ENCODE assay signal across 10 mouse cellular contexts in genomic region chr16:91226038-91226882, GRCm38 (mm10). TPM values are rescaled to one million over a fixed set of nuclear protein-coding genes. Genes with fewer than 3 reads are reported as not detected.
DNase-seq lines count a peak whose midpoint lies in the region; ATAC-seq and TF ChIP-seq lines count a peak whose summit lies in the region.
"Had no signal": no experiment of that assay in that cellular context is flagged by ENCODE, and none has a peak within 500 bp of the region (broad histone marks: within the 10 kb centered on the region; RNA-seq: fewer than 3 reads in every experiment).

No protein-coding gene starts in this region.

- H3K9ac ChIP-seq in intestine, embryonic 14.5 days (ENCODE audit: low read length), result no peak overlapping the region
- no peak overlapping the region for H3K9ac ChIP-seq in intestine, postnatal 0 days (ENCODE audit: low read depth, low read length)
- peak overlapping the region; percentile 40 for H3K9ac ChIP-seq in forebrain, postnatal 0 days
- peak overlapping the region; percentile 20; the same call in 1 of the 2 replicates for H3K9ac ChIP-seq in midbrain, embryonic 14.5 days (replicated peaks; ENCODE audit: low read length)

- 1% methylated on average over 60 of the region's 60 CpGs for WGBS in intestine, embryonic 14.5 days
- under 1% methylated on average over 60 of the region's 60 CpGs for WGBS in intestine, postnatal 0 days
- 2% methylated on average over 60 of the region's 60 CpGs for WGBS in forebrain, postnatal 0 days
- under 1% methylated on average over 60 of the region's 60 CpGs for WGBS in midbrain, embryonic 14.5 days

- no peak for TF ChIP-seq CTCF in intestine, postnatal 0 days (IDR thresholded peaks at IDR 0.05; ENCODE audit: low read depth)
- no peak for TF ChIP-seq CTCF in forebrain, postnatal 0 days (IDR thresholded peaks at IDR 0.05; ENCODE audit: low read depth)

- peaks cover 100% of the 10 kb centered on the region for H3K27me3 ChIP-seq in intestine, embryonic 14.5 days (replicated peaks; ENCODE audit: control insufficient read depth, insufficient read depth, low read length)
- peaks cover 99% of the 10 kb centered on the region for H3K27me3 ChIP-seq in intestine, postnatal 0 days (replicated peaks; ENCODE audit: control insufficient read depth, insufficient read depth, low read length)
- H3K27me3 ChIP-seq in forebrain, postnatal 0 days (ENCODE audit: insufficient read depth, low read length), result peaks cover 52% of the 10 kb centered on the region
- H3K27me3 ChIP-seq in midbrain, embryonic 14.5 days (ENCODE audit: control insufficient read depth, insufficient read depth, low read length), result peaks cover 98% of the 10 kb centered on the region

- ATAC-seq in intestine, embryonic 14.5 days (replicated peaks; ENCODE audit: low FRiP score, low TSS enrichment, low read depth), result no peak
- ATAC-seq in intestine, postnatal 0 days, result no peak
- ATAC-seq in forebrain, postnatal 0 days, result no peak
- ATAC-seq in midbrain, embryonic 14.5 days (ENCODE audit: low FRiP score, low TSS enrichment), result no peak
- no peak for ATAC-seq in megakaryocyte-erythroid progenitor cell, adult 5-6 weeks (replicated peaks; ENCODE audit: low FRiP score, low TSS enrichment, poor library complexity, severe bottlenecking)

- DNase-seq in intestine, embryonic 14.5 days (ENCODE audit: low spot score), result peak; percentile 72
- peak; percentile 62 for DNase-seq in ZHBTc4 (ENCODE audit: low read depth, low spot score)
- DNase-seq in forebrain, postnatal 0 days, result peak; percentile 38
- DNase-seq in midbrain, embryonic 14.5 days, result peak; percentile 59
- no peak for DNase-seq in ovary, postnatal 10 days (ENCODE audit: low spot score)
- DNase-seq in frontal cortex, postnatal 14 days (ENCODE audit: low spot score in 2 of 2), result no peak
- DNase-seq: gastrocnemius, postnatal 25 days; left cerebral cortex, postnatal 4 days had no signal

- H3K4me2 ChIP-seq in intestine, embryonic 14.5 days (ENCODE audit: low read length), result 0 out of 2 replicates have a peak overlapping the region, but pooled peaks have one; percentile 6
- H3K4me2 ChIP-seq in intestine, postnatal 0 days (replicated peaks; ENCODE audit: low read depth), result no peak overlapping the region
- peak overlapping the region; percentile 49 for H3K4me2 ChIP-seq in forebrain, postnatal 0 days (ENCODE audit: low read depth)
- peak overlapping the region; percentile 49 for H3K4me2 ChIP-seq in midbrain, embryonic 14.5 days (ENCODE audit: low read length)

- H3K27ac ChIP-seq in intestine, embryonic 14.5 days (ENCODE audit: low read depth), result no peak overlapping the region
- no peak overlapping the region for H3K27ac ChIP-seq in intestine, postnatal 0 days (ENCODE audit: low read depth, low read length)
- peak overlapping the region; percentile 52; the same call in 1 of the 2 replicates for H3K27ac ChIP-seq in forebrain, postnatal 0 days (ENCODE audit: low read depth, low read length)
- H3K27ac ChIP-seq in midbrain, embryonic 14.5 days (replicated peaks; ENCODE audit: low read depth, low read length), result no peak overlapping the region

- no peak overlapping the region for H3K4me3 ChIP-seq in intestine, embryonic 14.5 days (ENCODE audit: low read depth, low read length)
- H3K4me3 ChIP-seq in intestine, postnatal 0 days (ENCODE audit: low read depth, low read length), result no peak overlapping the region
- peak overlapping the region; percentile 31 for H3K4me3 ChIP-seq in forebrain, postnatal 0 days (ENCODE audit: low read depth, low read length)
- H3K4me3 ChIP-seq in midbrain, embryonic 14.5 days (replicated peaks; ENCODE audit: low read depth, low read length), result peak overlapping the region; percentile 28

- 0 out of 2 replicates have a peak, but pooled peaks cover 11% of the 10 kb centered on the region for H3K4me1 ChIP-seq in intestine, embryonic 14.5 days (replicated peaks; ENCODE audit: control insufficient read depth, insufficient read depth, low read length)
- no peaks in the 10 kb centered on the region for H3K4me1 ChIP-seq in intestine, postnatal 0 days (replicated peaks; ENCODE audit: control insufficient read depth, insufficient read depth, low read length)
- no peaks in the 10 kb centered on the region; the same call in 1 of the 2 replicates for H3K4me1 ChIP-seq in forebrain, postnatal 0 days (ENCODE audit: insufficient read depth)
- peaks cover 23% of the 10 kb centered on the region for H3K4me1 ChIP-seq in midbrain, embryonic 14.5 days (ENCODE audit: control insufficient read depth, insufficient read depth, low read length)

- H3K36me3 ChIP-seq in intestine, embryonic 14.5 days (ENCODE audit: control insufficient read depth, insufficient read depth, low read length), result no peaks in the 10 kb centered on the region
- H3K36me3 ChIP-seq in intestine, postnatal 0 days (ENCODE audit: control insufficient read depth, insufficient read depth), result no peaks in the 10 kb centered on the region
- H3K36me3 ChIP-seq in forebrain, postnatal 0 days (ENCODE audit: insufficient read depth), result no peaks in the 10 kb centered on the region
- no peaks in the 10 kb centered on the region for H3K36me3 ChIP-seq in midbrain, embryonic 14.5 days (ENCODE audit: control insufficient read depth, insufficient read depth, low read length)

- H3K9me3 ChIP-seq in intestine, embryonic 14.5 days (ENCODE audit: control insufficient read depth, low read length), result no peaks in the 10 kb centered on the region
- no peaks in the 10 kb centered on the region for H3K9me3 ChIP-seq in intestine, postnatal 0 days (ENCODE audit: control insufficient read depth)
- no peaks in the 10 kb centered on the region for H3K9me3 ChIP-seq in forebrain, postnatal 0 days (ENCODE audit: low read length)
- H3K9me3 ChIP-seq in midbrain, embryonic 14.5 days (ENCODE audit: control insufficient read depth, low read length), result no peaks in the 10 kb centered on the region

RNA-seq across cellular contexts. Expression of gene Olig2, which starts 1.0 kb away (rescaled TPM):
- polyA plus RNA-seq in intestine, embryonic 14.5 days (2014; fragmentation: Nextera tagmentation; extraction: Ambion mirVana), result not detected in 2 replicates
- polyA plus RNA-seq in intestine, postnatal 0 days (2015; fragmentation: Nextera tagmentation; extraction: Ambion mirVana), result not detected in 2 replicates
- 32.8 and 41.0 TPM in 2 replicates for total RNA-seq in forebrain, postnatal 0 days (2014; rRNA removed)
- polyA plus RNA-seq in forebrain, postnatal 0 days (2015; fragmentation: Nextera tagmentation; extraction: Ambion mirVana), result 11.6 and 14.7 TPM in 2 replicates
- polyA plus RNA-seq in midbrain, embryonic 14.5 days (2014; fragmentation: Nextera tagmentation; extraction: Ambion mirVana), result 5.6 and 7.8 TPM in 2 replicates
- not detected in 2 replicates for total RNA-seq in megakaryocyte-erythroid progenitor cell, adult 5-6 weeks (2014; fragmentation: Nextera tagmentation)
- total RNA-seq in megakaryocyte-erythroid progenitor cell, adult 5-6 weeks (2017), result not detected in 2 replicates
- total RNA-seq: gastrocnemius, postnatal 25 days had no signal

RNA-seq across cellular contexts. Expression of gene Olig1, which starts 43.3 kb away (rescaled TPM):
- 0.14 TPM in 1 of 2 replicates, not detected in the other for polyA plus RNA-seq in intestine, embryonic 14.5 days (2014; fragmentation: Nextera tagmentation; extraction: Ambion mirVana)
- not detected in 2 replicates for polyA plus RNA-seq in intestine, postnatal 0 days (2015; fragmentation: Nextera tagmentation; extraction: Ambion mirVana)
- 103 and 130 TPM in 2 replicates for total RNA-seq in forebrain, postnatal 0 days (2014; rRNA removed)
- polyA plus RNA-seq in forebrain, postnatal 0 days (2015; fragmentation: Nextera tagmentation; extraction: Ambion mirVana), result 127 and 138 TPM in 2 replicates
- 43.7 and 57.0 TPM in 2 replicates for polyA plus RNA-seq in midbrain, embryonic 14.5 days (2014; fragmentation: Nextera tagmentation; extraction: Ambion mirVana)
- total RNA-seq in megakaryocyte-erythroid progenitor cell, adult 5-6 weeks (2014; fragmentation: Nextera tagmentation), result not detected in 2 replicates
- not detected in 2 replicates for total RNA-seq in megakaryocyte-erythroid progenitor cell, adult 5-6 weeks (2017)
- total RNA-seq: gastrocnemius, postnatal 25 days had no signal

Comparison
In these comparisons a context has a peak if more than half of its experiments do, and no peak if none do; other contexts are left out.
1. DNase-seq: peak in intestine, embryonic 14.5 days (single experiment), ZHBTc4 (single experiment), forebrain, postnatal 0 days (single experiment) and midbrain, embryonic 14.5 days (single experiment); none in ovary, postnatal 10 days (single experiment) and frontal cortex, postnatal 14 days (0 of 2).
2. H3K4me3 ChIP-seq: peak in forebrain, postnatal 0 days (single experiment) and midbrain, embryonic 14.5 days (single experiment); none in intestine, embryonic 14.5 days (single experiment) and intestine, postnatal 0 days (single experiment).
3. H3K9ac ChIP-seq: peak in forebrain, postnatal 0 days (single experiment) and midbrain, embryonic 14.5 days (single experiment); none in intestine, embryonic 14.5 days (single experiment) and intestine, postnatal 0 days (single experiment).
4. RNA of gene Olig1, which starts 43.3 kb away (polyA plus RNA-seq): 127 to 138 TPM in forebrain, postnatal 0 days and 43.7 to 57.0 TPM in midbrain, embryonic 14.5 days; 0.14 TPM in intestine, embryonic 14.5 days and not detected in intestine, postnatal 0 days; every median in the first group is over 10 times any median in the second.